ENCODE assay signal across 8 mouse cellular contexts in the genomic region with DNA sequence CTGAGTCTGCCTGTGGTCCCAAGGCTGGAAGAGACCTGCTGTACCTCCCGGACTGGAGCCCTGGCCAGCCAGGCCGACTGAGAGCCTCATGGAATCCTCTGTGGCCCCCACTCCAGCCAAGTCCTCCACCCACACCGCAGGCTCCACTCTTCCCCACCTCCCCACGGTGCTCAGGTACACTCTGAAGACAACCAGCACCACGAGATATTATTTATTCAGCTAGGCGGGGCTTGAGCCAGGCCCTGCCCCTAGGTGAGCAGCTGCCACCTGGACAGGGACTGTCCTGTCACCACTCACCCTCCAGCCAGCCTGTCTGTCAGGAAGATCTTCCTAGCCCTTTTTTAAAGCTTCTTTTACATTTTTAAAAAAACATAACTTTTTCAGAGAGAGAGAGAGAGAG. TPM values are rescaled to one million over a fixed set of nuclear protein-coding genes. Genes with fewer than 3 reads are reported as not detected.
A peak's percentile ranks its signal among the peaks of the same experiment; 100 is the strongest.
DNase-seq lines count a peak whose midpoint lies in the region; ATAC-seq and TF ChIP-seq lines count a peak whose summit lies in the region.

No protein-coding gene starts in this region.

- H3K4me3 ChIP-seq in heart, embryonic 12.5 days = peak overlapping the region; percentile 64
- peak overlapping the region; percentile 35 for H3K4me3 ChIP-seq in ES-Bruce4 (ENCODE audit: low read depth, low read length)
- H3K4me3 ChIP-seq in forebrain, embryonic 15.5 days = peak overlapping the region; percentile 63
- peak overlapping the region; percentile 90 for H3K4me3 ChIP-seq in liver, embryonic 13.5 days (replicated peaks)

- peak overlapping the region; percentile 67; the same call in 1 of the 2 replicates for H3K9ac ChIP-seq in heart, embryonic 12.5 days
- H3K9ac ChIP-seq in ES-Bruce4 (ENCODE audit: low read depth, poor library complexity, severe bottlenecking) = peak overlapping the region; percentile 76
- no peak overlapping the region for H3K9ac ChIP-seq in forebrain, embryonic 15.5 days (replicated peaks)
- H3K9ac ChIP-seq in liver, embryonic 13.5 days = peak overlapping the region; percentile 88

- peaks cover 14% of the 10 kb centered on the region for H3K4me1 ChIP-seq in heart, embryonic 12.5 days (replicated peaks)
- no peaks in the 10 kb centered on the region for H3K4me1 ChIP-seq in ES-Bruce4 (ENCODE audit: control insufficient read depth, insufficient read depth, low read length)
- peaks cover 12% of the 10 kb centered on the region for H3K4me1 ChIP-seq in forebrain, embryonic 15.5 days
- H3K4me1 ChIP-seq in liver, embryonic 13.5 days (replicated peaks) = peaks cover 24% of the 10 kb centered on the region

- H3K27me3 ChIP-seq in heart, embryonic 12.5 days (replicated peaks) = no peaks in the 10 kb centered on the region
- H3K27me3 ChIP-seq in ES-Bruce4 (ENCODE audit: control insufficient read depth, insufficient read depth, low read length, poor library complexity, severe bottlenecking) = no peaks in the 10 kb centered on the region
- no peaks in the 10 kb centered on the region for H3K27me3 ChIP-seq in forebrain, embryonic 15.5 days
- H3K27me3 ChIP-seq in liver, embryonic 13.5 days = no peaks in the 10 kb centered on the region

- 72% methylated on average over 6 of the region's 6 CpGs for WGBS in heart, embryonic 12.5 days
- 80% methylated on average over 6 of the region's 6 CpGs for WGBS in forebrain, embryonic 15.5 days
- 56% methylated on average over 6 of the region's 6 CpGs for WGBS in liver, embryonic 13.5 days (ENCODE audit: insufficient replicate concordance)

- TF ChIP-seq CTCF in ES-Bruce4 (IDR thresholded peaks at IDR 0.05; ENCODE audit: low read depth, low read length) = no peak

- no peak for TF ChIP-seq POLR2A in ES-Bruce4 (IDR thresholded peaks at IDR 0.05; ENCODE audit: insufficient read depth, low read length)

- no peak; the same call in 1 of the 2 replicates for ATAC-seq in heart, embryonic 12.5 days (ENCODE audit: insufficient number of reproducible peaks, low FRiP score)
- ATAC-seq in forebrain, embryonic 15.5 days (replicated peaks) = 0 out of 2 replicates have a peak, but pooled peaks have one; percentile 21
- peak; percentile 59 for ATAC-seq in liver, embryonic 13.5 days (ENCODE audit: low read depth)

- H3K4me2 ChIP-seq in heart, embryonic 12.5 days = peak overlapping the region; percentile 69
- peak overlapping the region; percentile 87 for H3K4me2 ChIP-seq in forebrain, embryonic 15.5 days (replicated peaks)
- H3K4me2 ChIP-seq in liver, embryonic 13.5 days = peak overlapping the region; percentile 77

- no peaks in the 10 kb centered on the region for H3K9me3 ChIP-seq in heart, embryonic 12.5 days (replicated peaks)
- H3K9me3 ChIP-seq in ES-Bruce4 (replicated peaks; ENCODE audit: control insufficient read depth, insufficient read depth, low read length, poor library complexity, severe bottlenecking) = no peaks in the 10 kb centered on the region; the same call in 1 of the 2 replicates
- no peaks in the 10 kb centered on the region for H3K9me3 ChIP-seq in forebrain, embryonic 15.5 days
- peaks cover 5% of the 10 kb centered on the region; the same call in 1 of the 2 replicates for H3K9me3 ChIP-seq in liver, embryonic 13.5 days (replicated peaks)

- H3K36me3 ChIP-seq in heart, embryonic 12.5 days = peaks cover 19% of the 10 kb centered on the region
- no peaks in the 10 kb centered on the region for H3K36me3 ChIP-seq in ES-Bruce4 (ENCODE audit: control insufficient read depth, insufficient read depth, low read length, poor library complexity, severe bottlenecking)
- no peaks in the 10 kb centered on the region for H3K36me3 ChIP-seq in forebrain, embryonic 15.5 days
- peaks cover 21% of the 10 kb centered on the region for H3K36me3 ChIP-seq in liver, embryonic 13.5 days

- DNase-seq in heart, adult 8-10 months (ENCODE audit: low spot score) = no peak
- DNase-seq in liver, embryonic 13.5 days = peak; percentile 25
- DNase-seq in ovary, postnatal 36 days (ENCODE audit: low spot score) = no peak
- no peak for DNase-seq in layer of hippocampus, postnatal 10 days (ENCODE audit: low spot score in 2 of 2)
- no peak for DNase-seq in lung, postnatal 25 days (ENCODE audit: low spot score)

- no peak overlapping the region for H3K27ac ChIP-seq in heart, embryonic 12.5 days (ENCODE audit: poor library complexity, severe bottlenecking)
- no peak overlapping the region for H3K27ac ChIP-seq in ES-Bruce4 (ENCODE audit: insufficient read depth, low read length)
- no peak overlapping the region for H3K27ac ChIP-seq in forebrain, embryonic 15.5 days (replicated peaks)
- no peak overlapping the region for H3K27ac ChIP-seq in liver, embryonic 13.5 days

- no peak for TF ChIP-seq EP300 in ES-Bruce4 (IDR thresholded peaks at IDR 0.05; ENCODE audit: insufficient read depth, low read depth, low read length)

RNA-seq across cellular contexts. Expression of gene Shcbp1, which starts 1.1 kb away (rescaled TPM):
- polyA plus RNA-seq in heart, embryonic 12.5 days (2016; fragmentation: Nextera tagmentation; extraction: Ambion mirVana) = 51.7 and 52.5 TPM in 2 replicates
- total RNA-seq in heart, adult 8-10 months (2022) = under 1 TPM in 3 of 4 experiments, not detected in 1; 0.19 to 0.59 (median 0.49) TPM
- 46.8 and 54.1 TPM in 2 replicates for polyA plus RNA-seq in ES-Bruce4 (2011; ENCODE audit: insufficient read depth, insufficient read length, low read depth, missing spikeins)
- 29.3 and 31.5 TPM in 2 replicates for polyA plus RNA-seq in forebrain, embryonic 15.5 days (2015; fragmentation: Nextera tagmentation; extraction: Ambion mirVana)
- polyA plus RNA-seq in liver, embryonic 13.5 days (2015; fragmentation: Nextera tagmentation; extraction: Ambion mirVana) = 47.6 and 56.4 TPM in 2 replicates
- 1 to 10 TPM; 2.3 to 2.6 TPM for total RNA-seq in layer of hippocampus, postnatal 10 days (2021)

Comparison
In these comparisons a context has a peak if more than half of its experiments do, and no peak if none do; other contexts are left out.
1. H3K4me3 ChIP-seq: peak in every context shown above with its lines; median percentile 90 in liver, embryonic 13.5 days; 64 in heart, embryonic 12.5 days; 63 in forebrain, embryonic 15.5 days; 35 in ES-Bruce4.